Mouse (Mus musculus) stomach, embryonic 15.5 days (tissue): Measurements from ENCODE around the gene Mindy1. TPM values are rescaled to one million over a fixed set of nuclear protein-coding genes. Genes with fewer than 3 reads are reported as not detected.
"Not testable (repeated sequence)": the region's sequence is repeated elsewhere in the genome, so short reads cannot be mapped to it uniquely, and the experiment has no call there.

Source experiments
- ATAC-seq: fragments of 200-750 bp; cut with Nextera tagmentation; 2 replicates; pipeline ENCODE4 v1.8.0; 2017; ENCODE audit warnings: low read depth, moderate number of reproducible peaks, moderate TSS enrichment; ENCODE audit not compliant: insufficient read depth, low FRiP score
- H3K27ac ChIP-seq: fragments of 300-500 bp; sonication (generic); 2 replicates; pipeline ENCODE4 v1.5.1; 2015; ENCODE audit warnings: mild to moderate bottlenecking, inconsistent platforms
- H3K27me3 ChIP-seq: fragments of 300-500 bp; sonication (generic); replicated peaks from 2 replicates; pipeline ENCODE4 v1.6.1; 2015; ENCODE audit warnings: inconsistent platforms
- H3K36me3 ChIP-seq: fragments of 300-500 bp; sonication (generic); 2 replicates; pipeline ENCODE4 v1.6.1; 2015; ENCODE audit warnings: inconsistent platforms
- H3K4me1 ChIP-seq: fragments of 300-500 bp; sonication (generic); 2 replicates; pipeline ENCODE4 v1.6.1; 2015; ENCODE audit warnings: inconsistent platforms
- H3K4me2 ChIP-seq: fragments of 300-500 bp; sonication (generic); 2 replicates; pipeline ENCODE4 v1.6.1; 2015; ENCODE audit warnings: mild to moderate bottlenecking, inconsistent platforms
- H3K4me3 ChIP-seq: fragments of 300-500 bp; sonication (generic); replicated peaks from 2 replicates; pipeline ENCODE4 v1.5.1; 2015; ENCODE audit warnings: inconsistent platforms
- H3K9ac ChIP-seq: fragments of 300-500 bp; sonication (generic); 2 replicates; pipeline ENCODE4 v1.6.1; 2015; ENCODE audit warnings: inconsistent platforms
- H3K9me3 ChIP-seq: fragments of 300-500 bp; sonication (generic); 2 replicates; pipeline ENCODE4 v1.6.1; 2016; ENCODE audit warnings: inconsistent platforms
- WGBS: fragments of 180-500 bp; shearing (Covaris S2); methylation state at CpG from one replicate; pipeline ENCODE4 v1.1.7; 2015; 5-methylcytosine and 5-hydroxymethylcytosine counted together
- polyA plus RNA-seq: library from polyadenylated mRNA; unstranded; fragments of >200 nt; fragmentation: Nextera tagmentation; extraction: Ambion mirVana; gene quantifications from 2 replicates; pipeline ENCODE4 v1.2.1, GENCODE M21; 2015

The Mindy1 gene
- polyA plus RNA-seq, 1 experiment from 2014 or later, result 45.8 TPM

DNA sequence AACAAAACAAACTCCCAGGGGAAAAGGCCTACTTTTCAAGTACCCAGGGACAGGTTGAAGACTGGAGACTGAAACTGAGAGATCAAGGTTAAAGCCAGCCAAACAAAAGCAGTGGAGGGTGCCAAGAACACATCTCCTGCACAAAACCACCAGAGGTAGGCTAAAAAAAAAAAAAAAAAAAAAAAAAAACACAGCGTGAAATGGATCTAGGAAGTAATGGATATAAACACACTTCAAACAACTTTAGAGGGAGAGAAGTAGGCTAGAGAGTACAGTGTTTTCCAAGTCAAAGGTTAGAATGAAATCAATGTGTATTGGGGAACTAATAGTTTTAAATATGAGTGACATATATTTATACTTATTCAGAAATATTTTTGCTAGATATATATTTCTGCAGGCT, 50.4 kb downstream of the Mindy1 start:
- H3K27ac ChIP-seq, result no peak overlapping the region
- H3K36me3 ChIP-seq, result peaks cover 37% of the 10 kb centered on the region
- no peaks in the 10 kb centered on the region for H3K4me1 ChIP-seq
- no peak overlapping the region for H3K4me3 ChIP-seq
- no peak overlapping the region for H3K4me2 ChIP-seq
- no peaks in the 10 kb centered on the region for H3K9me3 ChIP-seq
- H3K27me3 ChIP-seq, result no peaks in the 10 kb centered on the region
- 100% methylated on average over 1 of the region's 1 CpGs for WGBS
- H3K9ac ChIP-seq, result no peak overlapping the region
- ATAC-seq, result no peak

- ATAC-seq, result no peak
- peaks cover 74% of the 10 kb centered on the region for H3K36me3 ChIP-seq
- no peaks in the 10 kb centered on the region for H3K4me1 ChIP-seq
- no peak overlapping the region for H3K4me2 ChIP-seq
- no peak overlapping the region for H3K9ac ChIP-seq
- no peak overlapping the region for H3K4me3 ChIP-seq
- no peaks in the 10 kb centered on the region for H3K27me3 ChIP-seq
- H3K27ac ChIP-seq, result no peak overlapping the region
- 93% methylated on average over 4 of the region's 4 CpGs for WGBS
- no peaks in the 10 kb centered on the region for H3K9me3 ChIP-seq
Observed at GRCm38 (mm10) chr3:95337345-95337744, 56.2 kb downstream of the Mindy1 start.

- peaks cover 79% of the 10 kb centered on the region for H3K36me3 ChIP-seq
- no peaks in the 10 kb centered on the region for H3K9me3 ChIP-seq
- H3K4me2 ChIP-seq, result no peak overlapping the region
- no peak overlapping the region for H3K27ac ChIP-seq
- no peak for ATAC-seq
- H3K27me3 ChIP-seq, result no peaks in the 10 kb centered on the region
- H3K4me1 ChIP-seq, result no peaks in the 10 kb centered on the region
- H3K4me3 ChIP-seq, result no peak overlapping the region
- WGBS, result 97% methylated on average over 4 of the region's 4 CpGs
- H3K9ac ChIP-seq, result no peak overlapping the region
Observed at GRCm38 (mm10) chr3:95338251-95338650, 57.1 kb downstream of the Mindy1 start.

DNA sequence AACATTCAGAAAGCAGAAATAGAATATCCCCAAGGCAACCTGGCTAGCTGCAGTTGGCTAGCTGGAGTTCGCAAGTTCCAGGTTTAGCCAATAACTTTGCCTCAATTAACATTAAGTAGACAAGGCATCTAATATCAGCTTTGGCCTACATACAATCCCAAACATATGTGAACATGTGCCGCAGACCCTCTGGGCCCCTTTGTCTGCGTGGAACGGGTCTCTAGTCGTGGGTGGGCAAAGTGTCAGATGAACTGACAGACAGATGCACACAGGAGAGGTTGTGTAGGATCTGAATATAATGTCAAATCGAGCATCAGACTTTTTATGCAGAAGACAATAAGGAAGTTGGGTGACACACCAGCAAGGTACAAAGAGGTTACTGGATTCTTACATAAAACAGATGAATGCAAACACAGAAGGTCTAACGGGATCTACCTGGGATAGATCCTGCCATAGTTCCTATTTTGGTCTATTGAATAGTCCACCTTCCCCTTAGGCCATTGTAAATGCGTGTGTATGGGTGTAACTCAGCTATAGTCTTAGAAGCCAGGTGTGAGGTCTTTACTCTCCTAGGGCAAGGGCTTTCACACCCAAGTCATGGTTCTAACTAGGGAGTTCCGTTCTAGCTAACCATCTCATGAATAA, 62.3 kb downstream of the Mindy1 start:
- H3K4me2 ChIP-seq, H3K4me1 ChIP-seq, H3K27me3 ChIP-seq, ATAC-seq, H3K9me3 ChIP-seq, H3K9ac ChIP-seq, H3K4me3 ChIP-seq, H3K27ac ChIP-seq: not testable (repeated sequence)
- H3K36me3 ChIP-seq, result peaks cover 54% of the 10 kb centered on the region
- 94% methylated on average over 9 of the region's 9 CpGs for WGBS

Other genes starting within 250 kb of the Mindy1 start
- gene Psmd4, start 238.7 kb upstream of the Mindy1 start, polyA plus RNA-seq, result 220 and 221 TPM in 2 replicates
- gene Pip5k1a, start 174.4 kb upstream of the Mindy1 start, polyA plus RNA-seq, result 17.0 and 17.5 TPM in 2 replicates
- 119 and 124 TPM in 2 replicates for gene Vps72, start 170.3 kb upstream of the Mindy1 start, polyA plus RNA-seq
- gene Tmod4, start 156.9 kb upstream of the Mindy1 start, polyA plus RNA-seq, result 1.6 and 1.7 TPM in 2 replicates
- 59.1 and 62.7 TPM in 2 replicates for gene Scnm1, start 147.3 kb upstream of the Mindy1 start, polyA plus RNA-seq
- 11.6 and 11.7 TPM in 2 replicates for gene Lysmd1, start 147.3 kb upstream of the Mindy1 start, polyA plus RNA-seq
- 5.1 and 6.7 TPM in 2 replicates for gene Tnfaip8l2, start 139.0 kb upstream of the Mindy1 start, polyA plus RNA-seq
- 5.9 and 6.9 TPM in 2 replicates for gene Sema6c, start 120.9 kb upstream of the Mindy1 start, polyA plus RNA-seq
- gene Gabpb2, start 63.4 kb upstream of the Mindy1 start, polyA plus RNA-seq, result 10.7 and 11.4 TPM in 2 replicates
- 83.5 and 96.5 TPM in 2 replicates for gene Cdc42se1, start 52.6 kb upstream of the Mindy1 start, polyA plus RNA-seq
- gene Mllt11, start 49.2 kb upstream of the Mindy1 start, polyA plus RNA-seq, result 18.5 and 18.6 TPM in 2 replicates
- gene Gm128, start 39.7 kb upstream of the Mindy1 start, polyA plus RNA-seq, result 0.35 TPM in 2 replicates
- 3.5 and 5.8 TPM in 2 replicates for gene Bnipl, start 30.2 kb upstream of the Mindy1 start, polyA plus RNA-seq
- gene Prune1, start 731 bp downstream of the Mindy1 start, polyA plus RNA-seq, result 16.6 and 17.3 TPM in 2 replicates
- 2.3 and 3.4 TPM in 2 replicates for gene Anxa9, start 25.8 kb downstream of the Mindy1 start, polyA plus RNA-seq
- gene Cers2, start 33.4 kb downstream of the Mindy1 start, polyA plus RNA-seq, result 138 and 146 TPM in 2 replicates
- 29.9 and 34.1 TPM in 2 replicates for gene Setdb1, start 75.9 kb downstream of the Mindy1 start, polyA plus RNA-seq
- not detected in 2 replicates for gene 4930558C23Rik, start 121.5 kb downstream of the Mindy1 start, polyA plus RNA-seq
- 38.6 and 42.4 TPM in 2 replicates for gene Arnt, start 153.0 kb downstream of the Mindy1 start, polyA plus RNA-seq
- gene Ctsk, start 217.9 kb downstream of the Mindy1 start, polyA plus RNA-seq, result 11.7 and 12.2 TPM in 2 replicates
- 32.5 and 33.6 TPM in 2 replicates for gene Ctss, start 245.4 kb downstream of the Mindy1 start, polyA plus RNA-seq